Mouse (Mus musculus): Measurements from ENCODE around the gene Gm9837.

DNA sequence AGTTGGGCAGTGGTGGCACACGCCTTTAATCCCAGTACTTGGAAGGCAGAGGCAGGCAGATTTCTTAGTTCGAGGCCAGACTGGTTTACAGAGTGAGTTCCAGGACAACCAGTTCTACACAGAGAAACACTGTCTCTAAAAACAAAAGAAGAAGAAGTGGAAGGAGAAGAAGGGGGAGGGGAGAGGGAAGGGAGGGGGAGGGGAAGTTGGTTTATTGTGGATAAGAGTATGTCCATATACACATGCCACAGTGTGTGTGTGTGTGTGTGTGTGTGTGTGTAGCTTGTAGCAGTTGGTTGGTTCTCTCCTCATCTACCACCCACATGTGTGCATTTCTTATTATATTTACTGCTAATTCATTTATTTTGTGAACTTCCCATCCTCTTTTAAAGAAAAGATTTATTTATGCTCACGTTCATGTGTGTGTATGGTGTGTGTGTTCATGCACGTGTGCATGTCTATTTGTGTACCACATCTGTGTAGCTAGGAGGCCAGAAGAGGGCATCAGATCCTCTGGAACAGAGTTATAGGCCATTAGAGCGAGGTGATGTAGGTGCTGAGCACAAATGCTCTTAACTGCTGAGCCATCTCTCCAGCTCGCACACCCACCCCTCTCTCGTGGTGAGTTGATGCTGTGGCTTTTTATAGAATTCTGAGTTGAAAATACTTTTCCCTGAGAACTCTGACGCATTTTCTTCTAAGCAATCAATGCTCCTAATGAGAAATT is 31.9 kb upstream of the Gm9837 start:
- TF ChIP-seq ZNF384 (IDR thresholded peaks at IDR 0.05; ENCODE audit: low read depth, low read length) (no peak), MAFK (IDR thresholded peaks at IDR 0.05; ENCODE audit: insufficient read depth, low read depth, low read length) (no peak), ZC3H11A (IDR thresholded peaks at IDR 0.05; ENCODE audit: borderline replicate concordance, low read depth, low read length) (no peak)
